Comparison of ENCODE assay signal across 9 mouse cellular contexts in the genomic region with DNA sequence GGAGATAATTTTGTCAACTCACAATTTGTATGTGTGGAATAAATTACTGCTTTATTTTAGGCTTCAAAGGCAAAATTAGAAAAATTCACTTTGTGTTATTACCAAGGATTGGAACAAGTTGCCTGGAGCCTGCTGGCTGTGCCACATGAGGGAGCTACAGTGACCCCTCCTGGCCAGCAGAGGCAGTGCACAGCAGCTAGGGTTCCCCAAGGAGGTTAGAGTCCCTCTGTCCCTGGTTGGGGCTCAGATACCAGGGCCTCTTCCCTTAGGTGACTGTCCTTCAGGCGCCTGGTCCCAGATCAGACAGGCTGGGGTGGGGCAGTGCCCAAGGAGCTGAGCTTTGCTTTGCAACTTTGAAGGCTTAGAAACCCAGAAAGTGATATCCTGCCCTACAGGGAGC. TPM values are rescaled to one million over a fixed set of nuclear protein-coding genes. Genes with fewer than 3 reads are reported as not detected.
DNase-seq lines count a peak whose midpoint lies in the region; TF ChIP-seq lines count a peak whose summit lies in the region.
"Had no signal": no experiment of that assay in that cellular context is flagged by ENCODE, and none has a peak within 500 bp of the region (broad histone marks: within the 10 kb centered on the region; RNA-seq: fewer than 3 reads in every experiment).

No protein-coding gene starts in this region.

- no peaks in the 10 kb centered on the region for H3K27me3 ChIP-seq in thymus, adult 2 months (ENCODE audit: control insufficient read depth, insufficient read depth, low read length)

- peak; percentile 78 for DNase-seq in 3T3-L1 (ENCODE audit: low read depth, low spot score)
- DNase-seq in NIH3T3 (ENCODE audit: low read depth), result peak; percentile 85
- DNase-seq in cerebellum, postnatal 10 days, result peak; percentile 84 to 87
- DNase-seq in gastrocnemius, postnatal 10 days, result peak; percentile 81
- peak; percentile 84 to 85 for DNase-seq in kidney, postnatal 4 days
- peak; percentile 74 to 78 for DNase-seq in lung, adult 18-20 months
- peak; percentile 48 for DNase-seq in ovary, postnatal 10 days (ENCODE audit: low spot score)
- peak; percentile 84 for DNase-seq in thymus, adult 2 months

- no peak for TF ChIP-seq POLR2A in thymus, adult 2 months (IDR thresholded peaks at IDR 0.05; ENCODE audit: control insufficient read depth, extremely low read depth, insufficient read depth, low read length, poor library complexity)

- WGBS in thymus, adult 2 months, result 88% methylated on average over 1 of the region's 1 CpGs

- no peak overlapping the region for H3K27ac ChIP-seq in thymus, adult 2 months (ENCODE audit: control insufficient read depth, insufficient read depth, low read length)

- H3K4me1 ChIP-seq in thymus, adult 2 months (replicated peaks; ENCODE audit: control insufficient read depth, insufficient read depth, low read length), result peaks cover under 1% of the 10 kb centered on the region; the same call in 1 of the 2 replicates

- peak; percentile 93 for TF ChIP-seq CTCF in thymus, adult 2 months (IDR thresholded peaks at IDR 0.05; ENCODE audit: borderline replicate concordance, control insufficient read depth, extremely low read depth, insufficient read depth, low read length, poor library complexity)

- peaks cover 40% of the 10 kb centered on the region for H3K36me3 ChIP-seq in thymus, adult 2 months (ENCODE audit: control insufficient read depth, insufficient read depth, low read length)

- H3K4me3 ChIP-seq in thymus, adult 2 months (ENCODE audit: control insufficient read depth, insufficient read depth, low read length), result no peak overlapping the region
- H3K4me3 ChIP-seq: erythroblast, embryonic 14.5 days had no signal

RNA-seq across cellular contexts. Expression of a gene that starts 35.7 kb away (rescaled TPM):
- 10 to 100 TPM; 17.8 to 21.6 TPM for total RNA-seq in gastrocnemius, postnatal 10 days (2021)
- 89.1 and 89.5 TPM in 2 replicates for polyA plus RNA-seq in thymus, adult 2 months (2012; rRNA removed)

RNA-seq across cellular contexts. Expression of a gene that starts 52.0 kb away (rescaled TPM):
- total RNA-seq in gastrocnemius, postnatal 10 days (2021), result 1 to 10 TPM; 6.2 to 9.8 TPM
- polyA plus RNA-seq in thymus, adult 2 months (2012; rRNA removed), result 44.3 and 45.7 TPM in 2 replicates
